Mouse (Mus musculus) CH12.LX (cell line): Measurements from ENCODE around the gene Rsc1a1. TPM values are rescaled to one million over a fixed set of nuclear protein-coding genes. Genes with fewer than 3 reads are reported as not detected.

Source experiments
- DNase-seq: peaks from one replicate; pipeline ENCODE4 v3.0.0-alpha.2; 2013; ENCODE audit errors: extremely low read depth
- H3K27ac ChIP-seq: 2 replicates; pipeline ENCODE4 v1.5.1; 2012; ENCODE audit warnings: low read depth, mild to moderate bottlenecking, control low read depth, moderate library complexity; ENCODE audit not compliant: insufficient read depth
- H3K27me3 ChIP-seq: replicated peaks from 2 replicates; pipeline ENCODE3; 2012; ENCODE audit warnings: inconsistent platforms
- H3K36me3 ChIP-seq, 2 experiments: replicated peaks in 1 of 2; 2 replicates each; pipeline versions ENCODE3 to v1.6.1; 2012; ENCODE audit warnings: inconsistent platforms in 1 of 2, low read length in 1 of 2, mild to moderate bottlenecking in 1 of 2, mixed read lengths in 1 of 2, moderate library complexity in 1 of 2; ENCODE audit not compliant: control insufficient read depth in 1 of 2, insufficient read depth in 1 of 2
- H3K4me1 ChIP-seq, 2 experiments: 2 replicates each; pipeline ENCODE4 v1.6.1; 2012; ENCODE audit warnings: inconsistent platforms in 1 of 2, moderate library complexity in 1 of 2; ENCODE audit not compliant: insufficient read depth in 2 of 2, control insufficient read depth in 1 of 2
- H3K4me2 ChIP-seq: 2 replicates; pipeline ENCODE4 v1.6.1; 2012; ENCODE audit warnings: low read depth, mild to moderate bottlenecking, control low read depth; ENCODE audit not compliant: poor library complexity, insufficient read depth, severe bottlenecking
- H3K4me3 ChIP-seq, 3 experiments: fragments of 150-350 bp in 1 of 3; sonication (generic) in 1 of 3; replicated peaks in 1 of 3; 2 replicates each; pipeline versions ENCODE3 to v1.5.1; 2011 to 2012; ENCODE audit warnings: low read depth in 2 of 3, low read length in 2 of 3, mild to moderate bottlenecking in 2 of 3, moderate library complexity in 2 of 3, control low read depth in 1 of 3, improper control_type of control experiment in 1 of 3, inconsistent platforms in 1 of 3, mixed read lengths in 1 of 3; ENCODE audit not compliant: poor library complexity in 1 of 3
- H3K79me2 ChIP-seq: replicated peaks from 2 replicates; pipeline ENCODE4 v1.6.1; 2012; ENCODE audit warnings: mild to moderate bottlenecking, moderate library complexity; ENCODE audit not compliant: control insufficient read depth, poor library complexity, insufficient read depth, severe bottlenecking; ENCODE audit errors: extremely low read depth
- H3K9ac ChIP-seq: 2 replicates; pipeline ENCODE4 v1.6.1; 2012; ENCODE audit warnings: low read depth, mild to moderate bottlenecking, control low read depth, moderate library complexity; ENCODE audit not compliant: insufficient read depth
- H3K9me3 ChIP-seq: replicated peaks from 2 replicates; pipeline ENCODE3; 2012; ENCODE audit warnings: low read length, inconsistent platforms, mixed read lengths
- ETS1 ChIP-seq: conservative IDR thresholded peaks from 2 replicates; pipeline ENCODE4 v1.6.1; 2012; ENCODE audit warnings: low read depth, mild to moderate bottlenecking, inconsistent platforms, low read length, improper control_type of control experiment, moderate library complexity
- GABPA ChIP-seq: IDR thresholded peaks from 2 replicates; pipeline ENCODE4 v1.6.1; 2012; ENCODE audit warnings: low read depth, low read length, improper control_type of control experiment, inconsistent platforms; ENCODE audit not compliant: insufficient replicate concordance
- IRF4 ChIP-seq: IDR thresholded peaks from 2 replicates; pipeline ENCODE4 v1.6.1; 2014; ENCODE audit warnings: low read depth, mild to moderate bottlenecking, inconsistent platforms, low read length, improper control_type of control experiment
- JUN ChIP-seq: IDR thresholded peaks from 2 replicates; pipeline ENCODE4 v1.6.1; 2011; ENCODE audit warnings: low read depth, mild to moderate bottlenecking, low read length, improper control_type of control experiment, moderate library complexity; ENCODE audit not compliant: insufficient read depth
- MAFK ChIP-seq: IDR thresholded peaks from 2 replicates; pipeline ENCODE4 v1.6.1; 2011; ENCODE audit warnings: low read length, improper control_type of control experiment; ENCODE audit not compliant: insufficient replicate concordance
- MXI1 ChIP-seq: IDR thresholded peaks from 2 replicates; pipeline ENCODE4 v1.6.1; 2011; ENCODE audit warnings: mild to moderate bottlenecking, low read depth, low read length, improper control_type of control experiment
- MYC ChIP-seq: IDR thresholded peaks from 2 replicates; pipeline ENCODE4 v1.6.1; 2011; ENCODE audit warnings: low read depth, mild to moderate bottlenecking, improper control_type of control experiment, low read length
- NRF1 ChIP-seq: IDR thresholded peaks from 2 replicates; pipeline ENCODE4 v1.6.1; 2014; ENCODE audit warnings: low read depth, mild to moderate bottlenecking, inconsistent platforms, low read length, improper control_type of control experiment, moderate library complexity
- PAX5 ChIP-seq: IDR thresholded peaks from 2 replicates; pipeline ENCODE4 v1.6.1; 2012; ENCODE audit warnings: low read length, inconsistent platforms, mixed read lengths
- POLR2AphosphoS2 ChIP-seq: IDR thresholded peaks from 2 replicates; pipeline ENCODE4 v1.6.1; 2011; ENCODE audit warnings: low read depth, low read length, improper control_type of control experiment
- RCOR1 ChIP-seq: conservative IDR thresholded peaks from 2 replicates; pipeline ENCODE4 v1.6.1; 2012; ENCODE audit warnings: low read depth, mild to moderate bottlenecking, inconsistent platforms, low read length, improper control_type of control experiment
- TBP ChIP-seq: conservative IDR thresholded peaks from 2 replicates; pipeline ENCODE4 v1.6.1; 2011; ENCODE audit warnings: low read depth, low read length, improper control_type of control experiment
- TCF12 ChIP-seq: IDR thresholded peaks from 2 replicates; pipeline ENCODE4 v1.6.1; 2014; ENCODE audit warnings: low read depth, mild to moderate bottlenecking, inconsistent platforms, low read length, improper control_type of control experiment
- USF2 ChIP-seq: conservative IDR thresholded peaks from 2 replicates; pipeline ENCODE4 v1.6.1; 2011; ENCODE audit warnings: low read depth, low read length, improper control_type of control experiment
- ZKSCAN1 ChIP-seq: IDR thresholded peaks from 2 replicates; pipeline ENCODE4 v1.6.1; 2012; ENCODE audit warnings: low read depth, inconsistent platforms, low read length, improper control_type of control experiment, borderline replicate concordance
- ZNF384 ChIP-seq: IDR thresholded peaks from 2 replicates; pipeline ENCODE4 v1.6.1; 2012; ENCODE audit warnings: low read depth, low read length, improper control_type of control experiment, inconsistent platforms
- dilution Hi-C: fragments of 300-500 bp; cut with MboI; formaldehyde crosslinking; loops from 2 replicates; pipeline ENCODE4 v1.14.3; 2020; ENCODE audit warnings: low sequenced_read_pairs; ENCODE audit not compliant: extremely low pct_unique_long_range_greater_than_20kb, extremely low pct_ligation_motif_present
- in situ Hi-C: fragments of 300-500 bp; cut with MboI; formaldehyde crosslinking; loops from 3 replicates; pipeline ENCODE4 v1.14.3; 2019; ENCODE audit warnings: low sequenced_read_pairs, low pct_ligation_motif_present, low pct_unique_long_range_greater_than_20kb, mixed read lengths
- polyA plus RNA-seq: library from polyadenylated mRNA; unstranded; fragments of >175 nt; gene quantifications from 2 replicates; pipeline ENCODE4 v1.2.1, GENCODE M21; 2012; ENCODE audit warnings: low read depth; ENCODE audit not compliant: insufficient read length
- total RNA-seq, 2 experiments: library from RNA; depleted of rRNA; stranded (reverse); fragments of 300-350 nt in 1 of 2; fragments of >200 nt in 1 of 2; gene quantifications; 2 replicates each; pipeline ENCODE4 v1.2.3; 2012 to 2014

Rsc1a1 gene
- total RNA-seq (2012; rRNA removed) (3.4 and 7.6 TPM in 2 replicates), total RNA-seq (2014; rRNA removed) (11.0 and 14.0 TPM in 2 replicates), polyA plus RNA-seq (0.16 and 7.0 TPM in 2 replicates)

- H3K79me2 ChIP-seq, result no peaks in the 10 kb centered on the region
- H3K27me3 ChIP-seq, result no peaks in the 10 kb centered on the region
- dilution Hi-C loops, result no loop called here
- peaks cover 44 to 82% of the 10 kb centered on the region in 2 experiments for H3K36me3 ChIP-seq
- H3K4me2 ChIP-seq, result no peak within 1 kb of the TSS
- TF ChIP-seq PAX5 (no peak), ZNF384 (no peak), ETS1 (no peak), TCF12 (no peak), ZKSCAN1 (no peak), GABPA (no peak), MYC (no peak), NRF1 (no peak), USF2 (no peak)
- H3K9me3 ChIP-seq, result no peaks in the 10 kb centered on the region
- no peak within 1 kb of the TSS for H3K27ac ChIP-seq
- peaks cover 0 to 20% of the 10 kb centered on the region in 2 experiments; a peak in 2 of 4 replicates for H3K4me1 ChIP-seq
- DNase-seq, result no peak
- H3K9ac ChIP-seq, result no peak within 1 kb of the TSS
- in situ Hi-C loops, result no loop called here
- H3K4me3 ChIP-seq, result no peak within 1 kb of the TSS
Observed at GRCm38 (mm10) chr4:141685499-141685898, at the start of gene Rsc1a1. TSS of gene Rsc1a1 (minus strand) at chr4:141685599.

GRCm38 (mm10) chr4:141735206-141735560 lies 49.8 kb upstream of the Rsc1a1 start:
- no peak overlapping the region for H3K9ac ChIP-seq
- in situ Hi-C loops, result no loop called here
- H3K27ac ChIP-seq, result no peak overlapping the region

More at GRCm38 (mm10) chr4:141735206-141735560, 49.8 kb upstream of the Rsc1a1 start:
- Histone ChIP-seq H3K79me2 (no peaks in the 10 kb centered on the region), H3K27me3 (no peaks in the 10 kb centered on the region), H3K9me3 (no peaks in the 10 kb centered on the region), H3K4me2 (0 out of 2 replicates have a peak overlapping the region, but pooled peaks have one; percentile 10), H3K4me1 (peaks cover 0 to 8% of the 10 kb centered on the region in 2 experiments; a peak in 2 of 4 replicates), H3K36me3 (no peaks in the 10 kb centered on the region), H3K4me3 (peak overlapping the region in 2 of 3 experiments; percentile 34 to 44)
- DNase-seq, result no peak
- TF ChIP-seq ZNF384, result no peak; the same call in 1 of the 2 replicates
- TF ChIP-seq ETS1, result no peak
- TF ChIP-seq MXI1, result no peak
- TF ChIP-seq IRF4, result no peak
- TF ChIP-seq JUN, result no peak
- no peak for TF ChIP-seq RCOR1
- TF ChIP-seq POLR2AphosphoS2, result no peak
- no peak for TF ChIP-seq TBP
- TF ChIP-seq MAFK, result no peak
- dilution Hi-C loops, result no loop called here
